Mouse (Mus musculus): ENCODE results near the gene Brwd3. TPM values are rescaled to one million over a fixed set of nuclear protein-coding genes. Genes with fewer than 3 reads are reported as not detected.
A peak's percentile ranks its signal among the peaks of the same experiment; 100 is the strongest.

Brwd3 gene
- total and polyA plus RNA-seq, 3 experiments = 8.4 to 136 (median 10.8) TPM

GRCm38 (mm10) chrX:108834090-108834774 lies at the start of gene Brwd3 (continued):
- peak; percentile 93 for TF ChIP-seq NELFE (IDR thresholded peaks at IDR 0.05; ENCODE audit: low read depth, low read length)
- peak; percentile 89 for TF ChIP-seq ZMIZ1 (IDR thresholded peaks at IDR 0.05; ENCODE audit: low read depth, low read length)
- TF ChIP-seq USF1 (IDR thresholded peaks at IDR 0.05; ENCODE audit: low read depth, low read length) = 0 out of 2 replicates have a peak, but pooled peaks have one; percentile 9
- TF ChIP-seq ELF1 (IDR thresholded peaks at IDR 0.05; ENCODE audit: low read depth, low read length) = peak; percentile 99

- Histone ChIP-seq H3K27me3 (ENCODE audit: control insufficient read depth in 1 of 2, insufficient read depth in 2 of 2, low read length in 2 of 2) (no peaks in the 10 kb centered on the region), H3K36me3 (ENCODE audit: control insufficient read depth in 1 of 2, insufficient read depth in 2 of 2, low read length in 2 of 2) (no peaks in the 10 kb centered on the region), H3K9me3 (replicated peaks; ENCODE audit: insufficient read depth, low read length) (no peaks in the 10 kb centered on the region), H3K4me3 (ENCODE audit: control insufficient read depth in 1 of 2, insufficient read depth in 1 of 2, low read depth in 2 of 2, low read length in 2 of 2) (no peak overlapping the region), H3K27ac (ENCODE audit: control insufficient read depth, low read depth, low read length) (no peak overlapping the region), H3K4me1 (ENCODE audit: control insufficient read depth in 1 of 2, insufficient read depth in 2 of 2, low read length in 2 of 2) (no peaks in the 10 kb centered on the region), H3K9ac (ENCODE audit: control insufficient read depth, low read depth, low read length, poor library complexity, severe bottlenecking) (no peak overlapping the region), H3K79me2 (ENCODE audit: control insufficient read depth, insufficient read depth, low read length, poor library complexity) (no peaks in the 10 kb centered on the region)
- no peak for DNase-seq (ENCODE audit: low read depth, low spot score)
- TF ChIP-seq CTCF (IDR thresholded peaks at IDR 0.05 in 2 of 3, conservative IDR thresholded peaks at IDR 0.05 in 1 of 3; ENCODE audit: control insufficient read depth in 1 of 3, insufficient read depth in 1 of 3, low read depth in 2 of 3, low read length in 3 of 3, poor library complexity in 1 of 3, severe bottlenecking in 1 of 3) = peak in 1 of 3 experiments; percentile 15; a peak in 1 of 6 replicates
- no peak for TF ChIP-seq MYB (IDR thresholded peaks at IDR 0.05; ENCODE audit: low read depth, low read length)
- TF ChIP-seq TAL1 (IDR thresholded peaks at IDR 0.05; ENCODE audit: low read length) = no peak
- TF ChIP-seq POLR2A (IDR thresholded peaks at IDR 0.05; ENCODE audit: control insufficient read depth in 1 of 2, insufficient read depth in 1 of 2, low read depth in 1 of 2, low read length in 2 of 2, poor library complexity in 1 of 2) = no peak
- TF ChIP-seq USF2 (IDR thresholded peaks at IDR 0.05; ENCODE audit: borderline replicate concordance in 1 of 2, insufficient read depth in 1 of 2, low read depth in 1 of 2, low read length in 2 of 2) = no peak
- no peak for TF ChIP-seq SIN3A (IDR thresholded peaks at IDR 0.05; ENCODE audit: low read length)
- TF ChIP-seq E2F4 (IDR thresholded peaks at IDR 0.05; ENCODE audit: borderline replicate concordance, low read depth, low read length) = no peak
- TF ChIP-seq MEF2A (IDR thresholded peaks at IDR 0.05; ENCODE audit: extremely low read depth, insufficient replicate concordance, low read depth, low read length, poor library complexity, severe bottlenecking) = no peak
- TF ChIP-seq MXI1 (IDR thresholded peaks at IDR 0.05; ENCODE audit: low read depth, low read length) = no peak
- TF ChIP-seq MAZ (IDR thresholded peaks at IDR 0.05; ENCODE audit: low read depth, low read length) = no peak
- TF ChIP-seq RAD21 (IDR thresholded peaks at IDR 0.05; ENCODE audit: low read depth, low read length) = peak; percentile 30
- TF ChIP-seq MYC (IDR thresholded peaks at IDR 0.05; ENCODE audit: low read depth, low read length) = no peak
- TF ChIP-seq SMC3 (IDR thresholded peaks at IDR 0.05; ENCODE audit: low read depth, low read length) = peak; percentile 12; the same call in 1 of the 2 replicates
- TF ChIP-seq ZC3H11A (IDR thresholded peaks at IDR 0.05; ENCODE audit: low read depth, low read length) = peak; percentile 10; the same call in 1 of the 2 replicates
- no peak for TF ChIP-seq HCFC1 (IDR thresholded peaks at IDR 0.05; ENCODE audit: low read depth, low read length)
- no peak for TF ChIP-seq ZKSCAN1 (IDR thresholded peaks at IDR 0.05; ENCODE audit: low read depth, low read length)
These were observed 28.5 kb upstream of the Brwd3 start for GRCm38 (mm10) chrX:108862632-108863031.

Data from MEL (cell line).